Mouse (Mus musculus) small intestine, adult 2 months (tissue): Measurements from ENCODE around the gene 5330417H12Rik.

Experiments used
- CTCF ChIP-seq: fragments of 200-500 bp; IDR thresholded peaks from 2 replicates; pipeline ENCODE4 v1.5.1; 2012; ENCODE audit warnings: low read depth, mild to moderate bottlenecking, control low read depth, inconsistent platforms, low read length, moderate library complexity, mixed read lengths; ENCODE audit not compliant: insufficient replicate concordance, insufficient read length; ENCODE audit errors: extremely low read depth
- POLR2A ChIP-seq: fragments of 200-500 bp; IDR thresholded peaks from 2 replicates; pipeline ENCODE4 v1.6.1; 2012; ENCODE audit warnings: low read depth, mild to moderate bottlenecking, control low read depth, inconsistent platforms, low read length, moderate library complexity

DNA sequence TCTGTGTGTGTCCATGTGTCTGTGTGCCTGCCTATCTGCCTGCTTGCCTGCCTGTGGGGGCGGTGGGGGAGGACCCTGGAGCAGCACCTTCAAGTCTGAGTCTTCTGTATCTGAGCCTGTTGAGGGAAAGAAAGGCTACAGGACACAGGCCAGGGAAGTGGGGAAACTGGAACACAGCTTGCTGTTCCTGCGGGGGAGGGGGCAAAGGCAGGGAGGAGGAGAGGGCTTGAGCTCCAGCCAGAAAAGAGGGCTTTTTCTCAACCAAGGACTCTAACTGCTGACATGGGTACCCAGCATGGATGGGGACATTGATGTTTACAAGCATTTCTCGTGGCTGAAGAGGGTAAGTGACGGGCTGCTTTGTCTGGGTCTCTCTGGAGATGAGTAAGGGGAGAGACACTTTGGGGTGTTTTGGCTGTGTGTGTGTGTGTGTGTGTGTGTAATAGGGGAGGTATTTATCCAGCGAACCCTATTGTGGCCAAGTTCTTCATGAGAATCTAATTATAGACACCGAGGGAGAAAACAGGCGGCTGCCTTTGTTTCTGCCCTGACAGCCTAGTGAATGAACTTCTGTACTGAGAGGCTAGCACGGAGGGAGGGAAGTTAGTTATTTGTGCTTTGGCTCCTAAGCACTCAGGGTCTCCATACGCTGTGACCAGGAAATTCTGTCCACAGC is 40.8 kb upstream of the 5330417H12Rik start:
- no peak for TF ChIP-seq CTCF
- no peak for TF ChIP-seq POLR2A
